Mouse (Mus musculus): ENCODE measurements around the gene Spaca4.
A peak's percentile ranks its signal among the peaks of the same experiment; 100 is the strongest.

Spaca4 gene

GRCm38 (mm10) chr7:45725713-45726112 is at the start of gene Spaca4:
Spaca4 (minus strand) TSS chr7:45725813.
- DNase-seq = no peak

- DNase-seq = no peak
Measured at GRCm38 (mm10) chr7:45775237-45775636, 49.6 kb upstream of the Spaca4 start.

- DNase-seq = no peak
Measured at GRCm38 (mm10) chr7:45771101-45771500, 45.5 kb upstream of the Spaca4 start.

- DNase-seq = no peak
Measured at GRCm38 (mm10) chr7:45770427-45771082, 44.9 kb upstream of the Spaca4 start.

GRCm38 (mm10) chr7:45767500-45767899 is 41.9 kb upstream of the Spaca4 start:
- DNase-seq = no peak

- DNase-seq = no peak
Measured at GRCm38 (mm10) chr7:45766764-45767163, 41.2 kb upstream of the Spaca4 start.

GRCm38 (mm10) chr7:45765995-45766394 is 40.4 kb upstream of the Spaca4 start:
- DNase-seq = no peak

- no peak for DNase-seq
Measured at GRCm38 (mm10) chr7:45760151-45760550, 34.5 kb upstream of the Spaca4 start.

- DNase-seq = peak; percentile 56
Measured at GRCm38 (mm10) chr7:45759400-45759799, 33.8 kb upstream of the Spaca4 start.

- no peak for DNase-seq
Measured at GRCm38 (mm10) chr7:45755703-45756102, 30.1 kb upstream of the Spaca4 start.

- DNase-seq = no peak
Measured at GRCm38 (mm10) chr7:45750162-45750561, 24.5 kb upstream of the Spaca4 start.

- DNase-seq = no peak
Measured at GRCm38 (mm10) chr7:45749401-45749800, 23.8 kb upstream of the Spaca4 start.

GRCm38 (mm10) chr7:45748110-45748509 is 22.5 kb upstream of the Spaca4 start:
- DNase-seq = no peak

- no peak for DNase-seq
Measured at GRCm38 (mm10) chr7:45747450-45747849, 21.8 kb upstream of the Spaca4 start.

GRCm38 (mm10) chr7:45746518-45746917 is 20.9 kb upstream of the Spaca4 start:
- no peak for DNase-seq

- peak; percentile 91 for DNase-seq
Measured at GRCm38 (mm10) chr7:45744387-45744786, 18.8 kb upstream of the Spaca4 start.

GRCm38 (mm10) chr7:45742338-45742737 is 16.7 kb upstream of the Spaca4 start:
- no peak for DNase-seq

- DNase-seq = no peak
Measured at GRCm38 (mm10) chr7:45741777-45742176, 16.2 kb upstream of the Spaca4 start.

- DNase-seq = no peak
Measured at GRCm38 (mm10) chr7:45741308-45741707, 15.7 kb upstream of the Spaca4 start.

GRCm38 (mm10) chr7:45739820-45740219 is 14.2 kb upstream of the Spaca4 start:
- DNase-seq = no peak

GRCm38 (mm10) chr7:45739162-45739763 is 13.7 kb upstream of the Spaca4 start:
- DNase-seq = peak; percentile 90

- DNase-seq = no peak
Measured at GRCm38 (mm10) chr7:45733477-45733876, 7.9 kb upstream of the Spaca4 start.

- peak; percentile 75 for DNase-seq
Measured at GRCm38 (mm10) chr7:45730727-45731431, 5.3 kb upstream of the Spaca4 start.

GRCm38 (mm10) chr7:45727625-45728024 is 2.0 kb upstream of the Spaca4 start:
- no peak for DNase-seq
